Mouse (Mus musculus): ENCODE results near the gene Sfxn3.

- TF ChIP-seq CTCF (IDR thresholded peaks at IDR 0.05; ENCODE audit: control insufficient read depth, insufficient read depth, insufficient replicate concordance, low read depth, low read length) = no peak
- no peak for TF ChIP-seq POLR2A (IDR thresholded peaks at IDR 0.05; ENCODE audit: control insufficient read depth, low read depth, low read length)
Measured at GRCm38 (mm10) chr19:45014335-45014971, 32.9 kb upstream of the Sfxn3 start, which contains the start of gene Lzts2.

All from testis, adult 2 months (tissue).